Mouse (Mus musculus) erythroblast, adult 5-6 weeks (primary cell): ENCODE measurements around the gene Tbc1d21. TPM values are rescaled to one million over a fixed set of nuclear protein-coding genes. Genes with fewer than 3 reads are reported as not detected.

Experiments
- ATAC-seq: replicated peaks from 2 replicates; pipeline ENCODE4 v1.8.0; 2016; ENCODE audit warnings: moderate number of reproducible peaks, mild to moderate bottlenecking, moderate TSS enrichment, inconsistent platforms; ENCODE audit not compliant: poor library complexity, low FRiP score, severe bottlenecking
- total RNA-seq, 2 experiments: library from RNA; stranded (forward) in 1 of 2; stranded (reverse) in 1 of 2; fragments of 150-400 nt in 1 of 2; fragments of 200-764, 138-1000 nt in 1 of 2; gene quantifications; 2 replicates each; pipeline versions ENCODE4 v1.2.3 to v1.2.4; 2015 to 2017; ENCODE audit warnings: low replicate concordance in 2 of 2

Gene Tbc1d21
- not detected in 2 replicates for total RNA-seq (2015; ENCODE audit: low replicate concordance)
- total RNA-seq (2017; ENCODE audit: low replicate concordance), result not detected in 2 replicates

- no peak for ATAC-seq
Measured at GRCm38 (mm10) chr9:58370355-58370754, at the start of gene Tbc1d21. Gene Tbc1d21 (minus strand): TSS chr9:58370455.

GRCm38 (mm10) chr9:58411556-58411955 is 41.3 kb upstream of the Tbc1d21 start:
- ATAC-seq, result no peak

GRCm38 (mm10) chr9:58410057-58410735 is 39.9 kb upstream of the Tbc1d21 start:
- ATAC-seq, result no peak

- ATAC-seq, result no peak
Measured at GRCm38 (mm10) chr9:58409247-58409646, 39.0 kb upstream of the Tbc1d21 start.

- ATAC-seq, result no peak
Measured at GRCm38 (mm10) chr9:58404412-58404811, 34.2 kb upstream of the Tbc1d21 start.

GRCm38 (mm10) chr9:58401371-58402082 is 31.3 kb upstream of the Tbc1d21 start:
- ATAC-seq, result no peak

GRCm38 (mm10) chr9:58399609-58400008 is 29.4 kb upstream of the Tbc1d21 start:
- no peak for ATAC-seq

GRCm38 (mm10) chr9:58394605-58395004 is 24.4 kb upstream of the Tbc1d21 start:
- no peak for ATAC-seq

- ATAC-seq, result no peak
Measured at GRCm38 (mm10) chr9:58393875-58394274, 23.6 kb upstream of the Tbc1d21 start.

GRCm38 (mm10) chr9:58388381-58388780 is 18.1 kb upstream of the Tbc1d21 start:
- no peak for ATAC-seq

GRCm38 (mm10) chr9:58378878-58379277 is 8.6 kb upstream of the Tbc1d21 start:
- no peak for ATAC-seq

- ATAC-seq, result no peak
Measured at GRCm38 (mm10) chr9:58373912-58374431, 3.7 kb upstream of the Tbc1d21 start.

- no peak for ATAC-seq
Measured at GRCm38 (mm10) chr9:58371914-58372313, 1.7 kb upstream of the Tbc1d21 start.

- ATAC-seq, result no peak
Measured at GRCm38 (mm10) chr9:58369644-58370043, 611 bp downstream of the Tbc1d21 start.

GRCm38 (mm10) chr9:58364325-58364724 is 5.9 kb downstream of the Tbc1d21 start:
- ATAC-seq, result no peak

- no peak for ATAC-seq
Measured at GRCm38 (mm10) chr9:58361956-58362355, 8.3 kb downstream of the Tbc1d21 start.

- ATAC-seq, result no peak
Measured at GRCm38 (mm10) chr9:58361373-58361772, 8.9 kb downstream of the Tbc1d21 start.

- no peak for ATAC-seq
Measured at GRCm38 (mm10) chr9:58355262-58356050, 14.8 kb downstream of the Tbc1d21 start.

GRCm38 (mm10) chr9:58354701-58355100 is 15.6 kb downstream of the Tbc1d21 start:
- ATAC-seq, result no peak

GRCm38 (mm10) chr9:58353224-58353623 is 17.0 kb downstream of the Tbc1d21 start:
- ATAC-seq, result no peak
